Mouse (Mus musculus): Measurements from ENCODE around the gene Col19a1. TPM values are rescaled to one million over a fixed set of nuclear protein-coding genes. Genes with fewer than 3 reads are reported as not detected.

Col19a1 gene
- 0.01 TPM in 1 of 2 replicates, not detected in the other for polyA plus RNA-seq (2012; rRNA removed)

GRCm38 (mm10) chr1:24587141-24587541 lies at the start of gene Col19a1:
TSS of gene Col19a1 (minus strand) at chr1:24587472.

Other genes with a start within 250 kb of the Col19a1 start
- 5.1 and 6.6 TPM in 2 replicates for gene Lmbrd1, start 91.2 kb upstream of the Col19a1 start, polyA plus RNA-seq (2012; rRNA removed)

All from liver, embryonic 14 days (tissue).